Mouse (Mus musculus) bone marrow, adult 2 months (tissue): ENCODE data around the gene Grifin.

ENCODE experiments used
- CTCF ChIP-seq: fragments of 200-500 bp; IDR thresholded peaks from 2 replicates; pipeline ENCODE4 v1.5.1; 2011; ENCODE audit warnings: low read length, control low read depth; ENCODE audit not compliant: control insufficient read depth, insufficient read depth
- POLR2A ChIP-seq: fragments of 200-500 bp; IDR thresholded peaks from 2 replicates; pipeline ENCODE4 v1.6.1; 2011; ENCODE audit warnings: low read depth, mild to moderate bottlenecking, control low read depth, low read length, borderline replicate concordance; ENCODE audit not compliant: control insufficient read depth

DNA sequence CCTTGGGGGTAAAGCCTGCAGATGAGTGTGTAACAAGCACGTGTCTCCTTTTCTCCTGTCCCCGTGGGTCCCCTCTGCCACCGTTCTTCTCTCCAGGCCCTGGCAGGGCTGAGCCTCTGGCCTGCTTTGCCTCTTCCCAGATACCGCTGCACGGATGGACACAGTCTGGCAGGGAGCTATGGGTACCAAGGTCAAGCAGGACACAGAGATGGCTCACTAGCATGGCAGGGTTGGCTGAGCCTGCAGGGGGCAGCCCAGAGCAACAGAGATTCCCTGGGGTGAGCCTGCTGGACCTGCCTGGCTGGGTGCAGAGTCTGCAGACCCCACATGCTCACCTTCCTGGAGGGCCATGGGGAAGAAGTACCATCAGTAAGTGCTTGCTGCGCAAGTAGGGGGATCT, 985 bp upstream of the Grifin start:
- TF ChIP-seq CTCF (peak; percentile 75), POLR2A (no peak)
